Mouse (Mus musculus) ES-E14 (cell line): ENCODE data around the gene Eif4e3. TPM values are rescaled to one million over a fixed set of nuclear protein-coding genes. Genes with fewer than 3 reads are reported as not detected.

ENCODE experiments used
- DNase-seq: peaks from one replicate; pipeline ENCODE4 v3.0.0-alpha.2; 2013; ENCODE audit warnings: low read depth, low spot score
- H3K27ac ChIP-seq: 2 replicates; pipeline ENCODE4 v1.5.1; 2012; ENCODE audit warnings: low read depth, mild to moderate bottlenecking, low read length, moderate library complexity, mixed read lengths; ENCODE audit not compliant: poor library complexity, insufficient read depth, severe bottlenecking
- H3K36me3 ChIP-seq: 2 replicates; pipeline ENCODE4 v1.6.1; 2012; ENCODE audit warnings: mild to moderate bottlenecking, low read length, moderate library complexity, mixed read lengths; ENCODE audit not compliant: control insufficient read depth, poor library complexity, insufficient read depth, severe bottlenecking
- H3K4me1 ChIP-seq, 2 experiments: fragments of 150-350 bp in 1 of 2; sonication (generic) in 1 of 2; 2 replicates each; pipeline ENCODE4 v1.6.1; 2012; ENCODE audit warnings: low read length in 2 of 2, mild to moderate bottlenecking in 1 of 2, mixed read lengths in 1 of 2; ENCODE audit not compliant: control insufficient read depth in 2 of 2, insufficient read depth in 2 of 2, poor library complexity in 1 of 2
- H3K4me3 ChIP-seq, 2 experiments: fragments of 150-350 bp in 1 of 2; sonication (generic) in 1 of 2; 2 replicates each; pipeline ENCODE4 v1.5.1; 2012; ENCODE audit warnings: low read length in 2 of 2, low read depth in 1 of 2, mild to moderate bottlenecking in 1 of 2, mixed read lengths in 1 of 2; ENCODE audit not compliant: insufficient read depth in 1 of 2, poor library complexity in 1 of 2, severe bottlenecking in 1 of 2
- H3K9ac ChIP-seq: 2 replicates; pipeline ENCODE4 v1.6.1; 2012; ENCODE audit warnings: low read depth, mild to moderate bottlenecking, low read length, mixed read lengths; ENCODE audit not compliant: poor library complexity, insufficient read depth, severe bottlenecking
- H3K9me3 ChIP-seq: fragments of 150-350 bp; sonication (generic); 2 replicates; pipeline ENCODE4 v1.6.1; 2012; ENCODE audit warnings: low read depth, mild to moderate bottlenecking, low read length; ENCODE audit not compliant: control insufficient read depth, insufficient read depth
- CHD2 ChIP-seq: IDR thresholded peaks from 2 replicates; pipeline ENCODE4 v1.6.1; 2014; ENCODE audit warnings: mild to moderate bottlenecking, low read depth, low read length, inconsistent platforms
- HCFC1 ChIP-seq: IDR thresholded peaks from 2 replicates; pipeline ENCODE4 v1.6.1; 2012; ENCODE audit warnings: low read length, inconsistent platforms, borderline replicate concordance; ENCODE audit not compliant: insufficient read depth
- MAFK ChIP-seq: IDR thresholded peaks from 2 replicates; pipeline ENCODE4 v1.6.1; 2014; ENCODE audit warnings: mild to moderate bottlenecking, low read depth, low read length, inconsistent platforms; ENCODE audit not compliant: insufficient read depth
- ZC3H11A ChIP-seq: IDR thresholded peaks from 2 replicates; pipeline ENCODE4 v1.6.1; 2012; ENCODE audit warnings: low read depth, mild to moderate bottlenecking, inconsistent platforms, low read length, borderline replicate concordance
- ZNF384 ChIP-seq: IDR thresholded peaks from 2 replicates; pipeline ENCODE4 v1.6.1; 2012; ENCODE audit warnings: low read depth, low read length, inconsistent platforms
- in situ Hi-C, 2 experiments: fragments of 600-800 bp; cut with MboI; formaldehyde crosslinking; loops; one replicate each; pipeline ENCODE4 v1.15.1; 2025; ENCODE audit warnings: low sequenced_read_pairs in 2 of 2, inconsistent platforms in 1 of 2; ENCODE audit not compliant: unreplicated experiment in 2 of 2
- total RNA-seq: library from RNA; depleted of rRNA; stranded (reverse); fragments of 300-350 nt; gene quantifications from 2 replicates; pipeline ENCODE4 v1.2.3, GENCODE M21; 2012

The Eif4e3 gene
- total RNA-seq, 1 experiment = 1.4 TPM

GRCm38 (mm10) chr6:99691666-99692205 lies 25.2 kb upstream of the Eif4e3 start:
- H3K4me3 ChIP-seq = peak overlapping the region; percentile 72 to 76
- in situ Hi-C loops = no loop called here
- H3K9ac ChIP-seq = peak overlapping the region; percentile 76
- no peak for DNase-seq
- H3K27ac ChIP-seq = no peak overlapping the region
- TF ChIP-seq CHD2 (no peak), ZC3H11A (no peak), HCFC1 (no peak)
- H3K4me1 ChIP-seq = 0 out of 4 replicates have a peak, but pooled peaks cover 0 to 2% of the 10 kb centered on the region in 2 experiments
- no peaks in the 10 kb centered on the region for H3K9me3 ChIP-seq
- H3K36me3 ChIP-seq = no peaks in the 10 kb centered on the region

- in situ Hi-C loops = no loop called here
Measured at GRCm38 (mm10) chr6:99688513-99688912, 21.9 kb upstream of the Eif4e3 start.

GRCm38 (mm10) chr6:99684899-99685298 lies 18.3 kb upstream of the Eif4e3 start:
- no peak for TF ChIP-seq ZNF384
- no peak for TF ChIP-seq CHD2
- no peak for TF ChIP-seq HCFC1
- TF ChIP-seq MAFK = no peak
- TF ChIP-seq ZC3H11A = no peak
- Histone ChIP-seq H3K36me3 (no peaks in the 10 kb centered on the region), H3K27ac (no peak overlapping the region), H3K4me3 (no peak overlapping the region), H3K9ac (no peak overlapping the region), H3K4me1 (no peaks in the 10 kb centered on the region), H3K9me3 (no peaks in the 10 kb centered on the region)
- peak; percentile 62 for DNase-seq
- in situ Hi-C loops = no loop called here

More at GRCm38 (mm10) chr6:99688513-99688912, 21.9 kb upstream of the Eif4e3 start:
- Histone ChIP-seq H3K9me3 (no peaks in the 10 kb centered on the region), H3K4me1 (0 out of 4 replicates have a peak, but pooled peaks cover 0 to 2% of the 10 kb centered on the region in 2 experiments), H3K9ac (no peak overlapping the region), H3K36me3 (no peaks in the 10 kb centered on the region), H3K4me3 (no peak overlapping the region), H3K27ac (no peak overlapping the region)
- DNase-seq = no peak
- TF ChIP-seq ZNF384 (no peak), ZC3H11A (no peak), HCFC1 (no peak), MAFK (no peak), CHD2 (no peak)

GRCm38 (mm10) chr6:99683974-99684373 lies 17.4 kb upstream of the Eif4e3 start:
- Histone ChIP-seq H3K9me3 (no peaks in the 10 kb centered on the region), H3K36me3 (no peaks in the 10 kb centered on the region), H3K4me3 (no peak overlapping the region), H3K4me1 (no peaks in the 10 kb centered on the region), H3K27ac (no peak overlapping the region), H3K9ac (no peak overlapping the region)
- TF ChIP-seq HCFC1 = no peak
- TF ChIP-seq CHD2 = no peak
- no peak for TF ChIP-seq ZC3H11A
- no peak for TF ChIP-seq ZNF384
- TF ChIP-seq MAFK = no peak
- in situ Hi-C loops = no loop called here
- DNase-seq = no peak
